Mouse (Mus musculus): ENCODE measurements around the gene Micall1.

DNA sequence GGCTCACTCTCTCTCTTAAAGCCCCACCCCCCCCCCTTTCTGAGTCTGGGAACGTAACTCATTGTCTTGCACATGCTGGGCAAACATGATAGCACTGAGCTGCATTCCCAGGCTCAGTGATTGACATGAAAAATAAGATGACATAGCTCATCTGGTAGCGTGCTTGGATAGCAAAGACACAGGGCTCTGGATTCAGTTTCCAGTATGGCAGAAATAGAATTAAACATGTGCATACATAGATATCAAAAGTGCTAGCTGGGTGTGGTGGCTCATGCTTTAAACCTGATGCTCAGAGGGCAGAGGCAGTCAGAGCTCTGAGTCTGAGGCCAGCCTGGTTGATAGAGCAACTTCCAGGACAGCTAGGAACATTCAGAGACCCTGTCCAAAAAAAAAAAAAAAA lies 2.9 kb upstream of the Micall1 start:
- TF ChIP-seq CTCF (IDR thresholded peaks at IDR 0.05) = no peak
- TF ChIP-seq EP300 (IDR thresholded peaks at IDR 0.05) = no peak
